Mouse (Mus musculus): ENCODE data around the gene Shank3.
A peak's percentile ranks its signal among the peaks of the same experiment; 100 is the strongest.

Shank3 gene

GRCm38 (mm10) chr15:89524611-89525415, 25.4 kb downstream of the Shank3 start:
- DNase-seq (ENCODE audit: low spot score), result no peak

GRCm38 (mm10) chr15:89525464-89525863, 26.0 kb downstream of the Shank3 start:
- DNase-seq (ENCODE audit: low spot score), result no peak

DNA sequence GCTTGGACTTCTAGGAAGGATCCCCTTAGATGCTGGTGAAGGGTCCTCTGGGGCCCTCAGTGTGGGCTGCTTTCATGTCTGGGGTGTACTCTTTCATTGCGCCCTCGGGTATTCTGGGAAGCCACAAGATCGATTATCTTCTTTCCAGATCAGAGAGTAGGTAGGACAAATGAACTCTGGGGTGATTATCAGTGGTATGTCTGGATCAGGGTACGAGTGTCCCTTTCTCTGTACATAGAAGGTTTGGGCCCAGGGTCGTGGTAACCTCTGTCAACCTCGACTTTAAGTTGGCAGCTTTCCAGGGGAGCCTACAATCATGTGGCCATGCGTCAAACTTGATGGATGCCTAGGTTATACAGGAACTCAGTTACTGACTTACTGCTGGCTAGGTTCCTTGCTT, 26.5 kb downstream of the Shank3 start:
- no peak for DNase-seq (ENCODE audit: low spot score)

- no peak for DNase-seq (ENCODE audit: low spot score)
These were observed 27.4 kb downstream of the Shank3 start for GRCm38 (mm10) chr15:89526776-89527325.

DNA sequence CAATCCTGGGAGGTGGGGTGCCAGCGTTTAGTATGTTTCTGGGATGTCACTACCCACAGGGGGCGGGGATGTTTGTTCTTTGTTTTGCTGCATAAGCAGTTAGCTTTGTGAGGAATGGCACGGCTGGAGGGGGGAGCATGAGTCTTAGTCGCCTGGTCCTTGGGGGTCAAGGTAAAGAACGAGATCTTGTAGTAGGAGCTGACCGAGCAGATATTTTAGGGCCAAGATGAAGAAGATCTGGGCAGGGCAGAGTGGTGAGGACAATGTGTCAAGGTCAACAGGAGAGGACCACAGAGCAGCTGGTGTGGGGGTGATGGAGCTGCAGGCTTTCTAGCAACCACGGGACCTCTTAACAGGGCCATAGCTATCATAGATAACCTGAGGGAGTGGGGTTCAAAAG, 28.0 kb downstream of the Shank3 start:
- no peak for DNase-seq (ENCODE audit: low spot score)

- no peak for DNase-seq (ENCODE audit: low spot score)
These were observed 28.9 kb downstream of the Shank3 start for GRCm38 (mm10) chr15:89528201-89528850.

DNA sequence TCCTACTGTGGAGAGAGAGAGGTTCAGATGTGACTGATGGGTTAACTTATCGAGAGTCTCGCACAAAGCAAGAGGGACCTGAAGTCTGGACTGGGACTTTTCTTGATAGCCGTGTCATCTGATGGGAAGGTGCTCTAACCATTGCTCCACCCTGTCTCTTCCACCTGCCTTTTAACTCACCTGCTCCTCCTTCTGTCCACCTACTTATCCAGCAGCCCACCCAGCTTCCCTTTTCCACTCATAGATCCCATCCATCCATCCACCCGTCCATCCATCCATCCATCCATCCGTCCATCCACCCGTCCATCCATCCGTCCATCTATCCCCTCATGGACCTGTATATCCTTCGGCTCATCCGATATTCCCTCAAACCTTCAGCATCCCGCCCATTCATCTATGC, 29.5 kb downstream of the Shank3 start:
- no peak for DNase-seq (ENCODE audit: low spot score)

DNA sequence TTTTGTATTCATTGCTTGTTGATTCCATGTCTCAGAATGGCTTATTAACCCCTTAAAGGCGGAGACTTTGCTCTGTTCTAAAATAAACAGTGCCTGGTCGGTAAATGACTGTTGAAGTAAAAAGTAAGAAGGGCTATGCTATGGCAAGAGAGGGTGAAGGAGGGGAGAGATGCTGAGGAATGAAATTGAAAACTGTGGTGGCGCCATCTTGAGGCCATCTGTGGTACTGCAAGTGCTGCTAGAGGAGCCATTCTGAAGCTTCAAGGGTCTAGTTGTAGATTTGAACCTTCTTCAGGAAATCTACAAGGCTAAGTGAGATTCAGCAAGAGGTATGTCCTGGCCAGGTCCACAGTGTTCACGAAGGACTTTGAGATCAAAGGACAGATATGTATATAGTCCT, 30.9 kb downstream of the Shank3 start:
- DNase-seq (ENCODE audit: low spot score), result peak; percentile 16

DNA sequence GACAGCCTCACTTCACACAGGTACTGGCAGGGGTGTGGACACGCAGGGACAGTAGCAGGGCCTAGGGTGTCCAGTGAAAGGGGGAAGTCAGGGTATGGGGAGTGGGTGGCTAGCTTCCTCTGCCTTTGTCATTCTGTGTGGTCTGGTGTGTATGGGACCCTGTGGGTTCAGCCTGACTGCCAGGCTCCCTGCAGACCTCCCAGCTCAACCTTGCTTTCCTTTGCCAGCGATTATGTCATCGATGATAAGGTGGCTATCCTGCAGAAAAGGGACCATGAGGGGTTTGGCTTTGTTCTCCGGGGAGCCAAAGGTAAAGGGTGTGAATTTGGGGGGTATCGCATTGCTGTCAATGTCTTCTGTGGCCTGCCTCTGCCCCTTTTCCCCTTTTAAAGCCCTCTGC, 32.0 kb downstream of the Shank3 start:
- DNase-seq (ENCODE audit: low spot score), result no peak

DNA sequence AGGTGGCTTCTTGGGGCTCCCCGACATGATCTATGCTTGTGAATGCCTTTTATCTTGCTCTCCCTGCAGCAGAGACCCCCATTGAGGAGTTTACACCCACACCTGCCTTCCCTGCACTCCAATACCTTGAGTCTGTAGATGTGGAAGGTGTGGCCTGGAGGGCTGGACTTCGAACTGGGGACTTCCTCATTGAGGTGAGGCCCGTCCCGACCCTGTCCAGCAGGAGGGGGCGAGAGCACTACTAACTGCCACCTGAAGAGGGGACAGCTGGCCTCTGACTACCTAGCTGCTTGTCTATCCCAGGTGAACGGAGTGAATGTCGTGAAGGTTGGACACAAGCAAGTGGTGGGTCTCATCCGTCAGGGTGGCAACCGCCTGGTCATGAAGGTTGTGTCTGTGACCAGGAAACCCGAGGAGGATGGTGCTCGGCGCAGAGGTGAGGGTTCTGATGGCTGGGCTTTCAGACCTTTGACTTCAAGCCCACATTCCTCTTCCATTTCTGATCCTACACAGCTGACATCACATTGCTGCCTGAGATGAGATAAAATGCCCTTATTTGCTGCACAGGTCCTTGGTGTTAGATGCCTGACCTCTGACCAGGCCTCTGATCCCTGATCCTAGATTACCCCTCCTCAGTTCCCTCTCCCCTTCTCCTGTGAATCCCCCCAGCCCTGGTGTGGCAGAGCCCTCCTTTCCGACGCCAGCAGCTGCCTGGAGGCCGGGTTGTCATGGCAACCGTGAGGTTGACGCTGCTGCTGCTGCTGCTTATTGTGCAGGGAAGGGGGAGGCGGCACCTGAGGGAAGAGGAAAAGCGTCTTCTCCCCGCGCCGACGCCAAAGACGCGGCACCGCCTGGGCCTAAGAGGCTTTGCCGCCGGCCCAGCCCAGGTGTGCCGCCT, 32.9 kb downstream of the Shank3 start:
- DNase-seq (ENCODE audit: low spot score), result no peak

- DNase-seq (ENCODE audit: low spot score), result no peak
These were observed 33.8 kb downstream of the Shank3 start for GRCm38 (mm10) chr15:89532924-89533842.

- DNase-seq (ENCODE audit: low spot score), result no peak
These were observed 34.4 kb downstream of the Shank3 start for GRCm38 (mm10) chr15:89533843-89534207.

GRCm38 (mm10) chr15:89544171-89544570, 44.7 kb downstream of the Shank3 start:
- DNase-seq (ENCODE audit: low spot score), result no peak

- no peak for DNase-seq (ENCODE audit: low spot score)
These were observed 47.9 kb downstream of the Shank3 start for GRCm38 (mm10) chr15:89547321-89547720.

GRCm38 (mm10) chr15:89547824-89548601, 48.6 kb downstream of the Shank3 start:
- no peak for DNase-seq (ENCODE audit: low spot score)

DNA sequence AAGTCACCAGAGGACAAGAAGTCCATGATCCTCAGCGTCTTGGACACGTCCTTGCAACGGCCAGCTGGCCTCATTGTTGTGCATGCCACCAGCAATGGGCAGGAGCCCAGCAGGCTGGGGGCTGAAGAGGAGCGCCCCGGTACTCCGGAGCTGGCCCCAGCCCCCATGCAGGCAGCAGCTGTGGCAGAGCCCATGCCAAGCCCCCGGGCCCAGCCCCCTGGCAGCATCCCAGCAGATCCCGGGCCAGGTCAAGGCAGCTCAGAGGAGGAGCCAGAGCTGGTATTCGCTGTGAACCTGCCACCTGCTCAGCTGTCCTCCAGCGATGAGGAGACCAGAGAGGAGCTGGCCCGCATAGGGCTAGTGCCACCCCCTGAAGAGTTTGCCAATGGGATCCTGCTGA, 49.4 kb downstream of the Shank3 start:
- no peak for DNase-seq (ENCODE audit: low spot score)

DNA sequence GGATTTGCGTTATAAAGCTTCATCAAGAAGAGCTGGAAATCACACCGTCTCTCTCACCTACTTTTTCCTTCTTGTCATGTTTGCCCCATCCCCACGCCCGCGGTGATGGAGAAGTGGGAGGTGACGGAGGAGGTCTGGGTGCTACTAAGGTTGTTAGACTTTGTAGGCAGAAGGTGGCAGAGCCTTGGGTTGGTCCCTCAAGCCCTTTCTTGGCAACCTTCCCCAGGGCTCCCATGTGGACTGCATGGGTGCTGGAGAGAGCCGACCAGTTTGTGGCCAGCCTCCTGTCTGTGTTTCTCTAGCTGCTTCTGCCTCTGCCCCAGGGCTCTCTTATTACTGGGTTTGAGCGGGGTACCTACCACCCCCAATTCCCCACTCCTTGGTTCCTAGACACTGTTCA, 51.1 kb downstream of the Shank3 start:
- DNase-seq (ENCODE audit: low spot score), result no peak

- DNase-seq (ENCODE audit: low spot score), result no peak
These were observed 52.3 kb downstream of the Shank3 start for GRCm38 (mm10) chr15:89551733-89552132.

- no peak for DNase-seq (ENCODE audit: low spot score)
These were observed 56.2 kb downstream of the Shank3 start for GRCm38 (mm10) chr15:89555591-89555990.

GRCm38 (mm10) chr15:89556401-89557178, 57.2 kb downstream of the Shank3 start:
- DNase-seq (ENCODE audit: low spot score), result no peak
